Mouse (Mus musculus): ENCODE data around the gene Capn10. TPM values are rescaled to one million over a fixed set of nuclear protein-coding genes. Genes with fewer than 3 reads are reported as not detected.

The Capn10 gene
- total and polyA plus RNA-seq, 3 experiments, result 30.7 to 43.3 TPM; not detected in 1

DNA sequence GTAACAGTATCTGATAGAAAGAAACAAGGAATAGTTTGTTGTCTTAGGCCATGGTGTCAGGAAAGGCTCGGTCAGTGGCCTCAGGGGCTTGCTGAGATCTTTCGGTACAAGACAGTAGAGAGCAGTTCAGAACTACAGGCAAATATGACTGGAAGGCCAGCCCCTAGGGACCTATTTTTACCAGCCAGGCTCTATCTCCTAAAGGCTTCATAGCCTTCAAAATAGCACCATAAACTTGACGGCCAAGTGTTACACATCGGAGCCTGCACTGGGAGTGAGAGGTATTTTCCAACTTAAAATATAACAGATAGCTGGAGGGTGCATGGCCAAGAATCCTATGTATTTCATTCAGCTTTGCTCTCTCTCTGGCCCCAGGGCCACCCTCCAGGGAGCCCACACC lies 12.7 kb upstream of the Capn10 start:
- Histone ChIP-seq H3K79me2 (ENCODE audit: control insufficient read depth, insufficient read depth, low read length, poor library complexity) (no peaks in the 10 kb centered on the region), H3K4me1 (ENCODE audit: control insufficient read depth in 1 of 2, insufficient read depth in 2 of 2, low read length in 2 of 2) (peaks cover 0 to 6% of the 10 kb centered on the region in 2 experiments; a peak in 1 of 4 replicates), H3K27ac (ENCODE audit: control insufficient read depth, low read depth, low read length) (no peak overlapping the region), H3K27me3 (ENCODE audit: control insufficient read depth in 1 of 2, insufficient read depth in 2 of 2, low read length in 2 of 2) (no peaks in the 10 kb centered on the region), H3K36me3 (ENCODE audit: control insufficient read depth in 1 of 2, insufficient read depth in 2 of 2, low read length in 2 of 2) (no peaks in the 10 kb centered on the region; a peak in 1 of 4 replicates), H3K9me3 (replicated peaks; ENCODE audit: insufficient read depth, low read length) (no peaks in the 10 kb centered on the region), H3K4me3 (ENCODE audit: control insufficient read depth in 1 of 2, insufficient read depth in 1 of 2, low read depth in 2 of 2, low read length in 2 of 2) (no peak overlapping the region), H3K9ac (ENCODE audit: control insufficient read depth, low read depth, low read length, poor library complexity, severe bottlenecking) (no peak overlapping the region)
- no peak for DNase-seq (ENCODE audit: low read depth, low spot score)
- TF ChIP-seq MYC (IDR thresholded peaks at IDR 0.05; ENCODE audit: low read depth, low read length), result no peak
- TF ChIP-seq KAT2A (conservative IDR thresholded peaks at IDR 0.05; ENCODE audit: low read depth, low read length), result no peak
- no peak for TF ChIP-seq RCOR1 (IDR thresholded peaks at IDR 0.05; ENCODE audit: low read depth, low read length)
- no peak for TF ChIP-seq ZKSCAN1 (IDR thresholded peaks at IDR 0.05; ENCODE audit: low read depth, low read length)
- no peak for TF ChIP-seq ZC3H11A (IDR thresholded peaks at IDR 0.05; ENCODE audit: low read depth, low read length)
- TF ChIP-seq HCFC1 (IDR thresholded peaks at IDR 0.05; ENCODE audit: low read depth, low read length), result no peak
- TF ChIP-seq ZNF384 (IDR thresholded peaks at IDR 0.05; ENCODE audit: low read depth, low read length), result no peak
- no peak for TF ChIP-seq USF2 (IDR thresholded peaks at IDR 0.05; ENCODE audit: borderline replicate concordance in 1 of 2, insufficient read depth in 1 of 2, low read depth in 1 of 2, low read length in 2 of 2)
- TF ChIP-seq POLR2AphosphoS2 (IDR thresholded peaks at IDR 0.05; ENCODE audit: low read length), result no peak
- no peak for TF ChIP-seq MAFK (IDR thresholded peaks at IDR 0.05; ENCODE audit: borderline replicate concordance, low read depth, low read length)
- TF ChIP-seq POLR2AphosphoS5 (IDR thresholded peaks at IDR 0.05; ENCODE audit: borderline replicate concordance, low read depth, low read length), result no peak
- no peak for TF ChIP-seq RAD21 (IDR thresholded peaks at IDR 0.05; ENCODE audit: low read depth, low read length)
- no peak for TF ChIP-seq E2F4 (IDR thresholded peaks at IDR 0.05; ENCODE audit: borderline replicate concordance, low read depth, low read length)

DNA sequence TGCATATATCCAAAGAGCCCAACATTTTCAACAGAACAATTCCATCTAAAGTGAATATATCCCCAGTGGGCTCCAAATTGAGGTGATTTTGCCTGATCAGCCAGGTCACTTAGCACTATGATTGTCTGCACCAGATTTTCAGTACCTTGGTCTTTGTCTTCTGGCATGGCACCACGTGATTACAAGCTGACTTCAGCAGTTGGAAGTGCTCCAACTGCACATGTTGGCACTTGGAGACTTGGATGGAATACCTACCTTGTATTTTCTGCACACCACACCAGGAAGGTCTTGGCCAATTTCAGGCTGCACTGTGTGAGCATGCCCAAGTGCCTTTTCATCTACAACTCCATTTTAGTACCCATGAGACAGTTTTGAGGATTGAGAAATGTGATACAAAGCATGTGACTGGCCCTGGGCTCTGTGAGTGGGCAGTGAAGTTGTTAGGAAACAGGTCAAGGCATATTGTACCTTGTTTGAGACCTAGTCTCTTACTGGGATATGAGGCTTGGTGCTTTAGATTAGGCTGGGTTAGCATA lies 3.9 kb upstream of the Capn10 start:
- no peak for DNase-seq (ENCODE audit: low read depth, low spot score)

More for the DNA sequence above, 3.9 kb upstream of the Capn10 start:
- H3K79me2 ChIP-seq (ENCODE audit: control insufficient read depth, insufficient read depth, low read length, poor library complexity), result peaks cover 9% of the 10 kb centered on the region
- H3K4me1 ChIP-seq (ENCODE audit: control insufficient read depth in 1 of 2, insufficient read depth in 2 of 2, low read length in 2 of 2), result peaks cover 2 to 11% of the 10 kb centered on the region in 2 experiments; a peak in 3 of 4 replicates
- peaks cover 0 to 6% of the 10 kb centered on the region in 2 experiments; a peak in 2 of 4 replicates for H3K36me3 ChIP-seq (ENCODE audit: control insufficient read depth in 1 of 2, insufficient read depth in 2 of 2, low read length in 2 of 2)
- H3K9me3 ChIP-seq (replicated peaks; ENCODE audit: insufficient read depth, low read length), result no peaks in the 10 kb centered on the region
- H3K27ac ChIP-seq (ENCODE audit: control insufficient read depth, low read depth, low read length), result no peak overlapping the region
- no peak overlapping the region for H3K4me3 ChIP-seq (ENCODE audit: control insufficient read depth in 1 of 2, insufficient read depth in 1 of 2, low read depth in 2 of 2, low read length in 2 of 2)
- no peak overlapping the region for H3K9ac ChIP-seq (ENCODE audit: control insufficient read depth, low read depth, low read length, poor library complexity, severe bottlenecking)
- TF ChIP-seq ZC3H11A (IDR thresholded peaks at IDR 0.05; ENCODE audit: low read depth, low read length), result no peak
- TF ChIP-seq USF2 (IDR thresholded peaks at IDR 0.05; ENCODE audit: borderline replicate concordance in 1 of 2, insufficient read depth in 1 of 2, low read depth in 1 of 2, low read length in 2 of 2), result no peak
- TF ChIP-seq ZNF384 (IDR thresholded peaks at IDR 0.05; ENCODE audit: low read depth, low read length), result no peak
- TF ChIP-seq ELF1 (IDR thresholded peaks at IDR 0.05; ENCODE audit: low read depth, low read length), result no peak
- TF ChIP-seq HCFC1 (IDR thresholded peaks at IDR 0.05; ENCODE audit: low read depth, low read length), result no peak
- TF ChIP-seq NRF1 (IDR thresholded peaks at IDR 0.05; ENCODE audit: insufficient read depth, low read depth, low read length, poor library complexity, severe bottlenecking), result no peak
- TF ChIP-seq USF1 (IDR thresholded peaks at IDR 0.05; ENCODE audit: low read depth, low read length), result peak; percentile 57; the same call in 1 of the 2 replicates
- peaks cover 0 to 4% of the 10 kb centered on the region in 2 experiments; a peak in 1 of 4 replicates for H3K27me3 ChIP-seq (ENCODE audit: control insufficient read depth in 1 of 2, insufficient read depth in 2 of 2, low read length in 2 of 2)

All from MEL (cell line).